Mouse (Mus musculus) liver, embryonic 14.5 days (tissue): Measurements from ENCODE around the gene Scnn1a. TPM values are rescaled to one million over a fixed set of nuclear protein-coding genes. Genes with fewer than 3 reads are reported as not detected.

ENCODE experiments used
- ATAC-seq: fragments of 200-750 bp; cut with Nextera tagmentation; 2 replicates; pipeline ENCODE4 v1.8.0; 2017; ENCODE audit warnings: moderate number of reproducible peaks, mild to moderate bottlenecking, moderate library complexity; ENCODE audit not compliant: insufficient read depth
- DNase-seq, 3 experiments: peaks; one replicate each; pipeline ENCODE4 v3.0.0-alpha.2; 2012 to 2013; ENCODE audit warnings: low read depth in 3 of 3, low spot score in 3 of 3
- H3K27ac ChIP-seq: fragments of 300-500 bp; sonication (generic); 2 replicates; pipeline ENCODE4 v1.5.1; 2014; ENCODE audit warnings: moderate library complexity, mild to moderate bottlenecking, control low read depth, inconsistent platforms
- H3K27me3 ChIP-seq: fragments of 300-500 bp; sonication (generic); 2 replicates; pipeline ENCODE4 v1.6.1; 2014; ENCODE audit warnings: mild to moderate bottlenecking, low read length, moderate library complexity; ENCODE audit not compliant: control insufficient read depth, insufficient read depth
- H3K36me3 ChIP-seq: fragments of 300-500 bp; sonication (generic); replicated peaks from 2 replicates; pipeline ENCODE4 v1.6.1; 2014; ENCODE audit warnings: low read depth; ENCODE audit not compliant: control insufficient read depth, insufficient read depth
- H3K4me1 ChIP-seq, 2 experiments: fragments of 200-500 bp in 1 of 2; fragments of 300-500 bp in 1 of 2; sonication (generic) in 1 of 2; replicated peaks; 2 replicates each; pipeline ENCODE4 v1.6.1; 2012 to 2014; ENCODE audit warnings: antibody characterized with exemption in 1 of 2, inconsistent platforms in 1 of 2, low read length in 1 of 2; ENCODE audit not compliant: control insufficient read depth in 2 of 2, insufficient read depth in 2 of 2
- H3K4me2 ChIP-seq: fragments of 300-500 bp; sonication (generic); 2 replicates; pipeline ENCODE4 v1.6.1; 2014; ENCODE audit warnings: low read depth, mild to moderate bottlenecking, control low read depth, moderate library complexity
- H3K4me3 ChIP-seq, 2 experiments: fragments of 200-500 bp in 1 of 2; fragments of 300-500 bp in 1 of 2; sonication (generic) in 1 of 2; 2 replicates each; pipeline ENCODE4 v1.5.1; 2012 to 2014; ENCODE audit warnings: low read depth in 2 of 2, low read length in 2 of 2, mild to moderate bottlenecking in 2 of 2, control low read depth in 1 of 2, inconsistent platforms in 1 of 2, moderate library complexity in 1 of 2; ENCODE audit not compliant: insufficient read depth in 1 of 2
- H3K9ac ChIP-seq: fragments of 300-500 bp; sonication (generic); replicated peaks from 2 replicates; pipeline ENCODE4 v1.6.1; 2014; ENCODE audit warnings: mild to moderate bottlenecking, control low read depth, moderate library complexity
- H3K9me3 ChIP-seq: fragments of 300-500 bp; sonication (generic); 2 replicates; pipeline ENCODE4 v1.6.1; 2016; ENCODE audit warnings: low read length, mixed read lengths; ENCODE audit not compliant: control insufficient read depth
- CTCF ChIP-seq: IDR thresholded peaks from 2 replicates; pipeline ENCODE4 v1.5.1; 2016; ENCODE audit warnings: antibody characterized with exemption, low read depth, control low read depth
- EP300 ChIP-seq: IDR thresholded peaks from 2 replicates; pipeline ENCODE4 v1.6.1; 2016; ENCODE audit warnings: antibody characterized with exemption, low read depth
- WGBS: fragments of 180-500 bp; shearing (Covaris S2); extraction: QIAGEN DNeasy Blood & Tissue Kit; methylation state at CpG from one replicate; pipeline ENCODE4 v1.1.7; 2014; ENCODE audit not compliant: insufficient replicate concordance; 5-methylcytosine and 5-hydroxymethylcytosine counted together
- polyA plus RNA-seq, 2 experiments: library from polyadenylated mRNA; depleted of rRNA in 1 of 2; stranded (reverse) in 1 of 2; unstranded in 1 of 2; fragments of >200 nt; fragmentation: Nextera tagmentation in 1 of 2; extraction: Ambion mirVana in 1 of 2; gene quantifications; 2 replicates each; pipeline versions ENCODE4 v1.2.1 to v1.2.3; 2012 to 2014

Scnn1a gene
- polyA plus RNA-seq, 2 experiments: 0.36 to 0.40 TPM

DNA sequence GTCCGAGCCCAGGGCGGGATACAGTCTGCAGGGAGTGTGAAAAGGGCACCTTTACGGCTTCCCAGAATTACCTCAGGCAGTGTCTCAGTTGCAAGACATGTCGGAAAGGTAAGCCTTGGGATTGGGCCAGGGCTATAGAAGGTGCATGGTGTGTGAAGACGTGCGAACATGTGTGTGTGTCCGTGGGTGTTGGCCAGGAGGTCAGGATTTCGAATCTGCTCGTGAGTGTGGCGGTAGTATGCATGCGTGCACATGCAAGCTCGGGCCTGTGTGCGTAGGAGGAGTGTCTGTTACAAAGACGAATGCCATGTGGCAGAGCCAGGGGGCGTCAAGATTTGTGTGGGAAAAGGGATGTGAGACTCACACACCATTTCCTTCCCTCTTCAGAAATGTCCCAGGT is 36.9 kb downstream of the Scnn1a start:
- Histone ChIP-seq H3K27ac (no peak overlapping the region), H3K4me2 (no peak overlapping the region), H3K4me3 (no peak overlapping the region), H3K27me3 (no peaks in the 10 kb centered on the region), H3K36me3 (no peaks in the 10 kb centered on the region), H3K9ac (no peak overlapping the region), H3K9me3 (no peaks in the 10 kb centered on the region), H3K4me1 (peaks cover 0 to 27% of the 10 kb centered on the region in 2 experiments; a peak in 3 of 4 replicates)
- 69% methylated on average over 15 of the region's 15 CpGs for WGBS
- no peak for ATAC-seq
- no peak for DNase-seq
- TF ChIP-seq EP300: no peak
- no peak for TF ChIP-seq CTCF

DNA sequence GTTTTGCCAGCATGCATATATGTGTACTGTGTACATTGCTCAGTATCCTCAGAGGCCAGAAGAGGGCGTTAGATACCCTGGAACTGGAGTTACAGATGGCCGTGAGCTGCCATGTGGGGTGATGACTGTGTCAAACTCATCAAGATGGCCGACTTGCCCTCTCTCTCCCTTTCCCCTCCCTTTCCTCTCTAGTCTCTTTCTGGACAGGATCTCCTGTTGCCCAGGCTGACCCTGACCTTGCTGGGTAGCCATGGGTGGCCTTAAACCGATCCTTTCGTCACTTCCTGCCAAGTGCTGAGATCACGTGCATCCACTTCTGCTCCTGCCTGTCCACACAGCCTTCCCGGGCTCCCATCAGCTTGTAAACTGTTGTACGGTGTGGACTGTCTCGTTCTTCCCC is 39.5 kb downstream of the Scnn1a start:
- H3K4me2 ChIP-seq: no peak overlapping the region
- H3K9me3 ChIP-seq: no peaks in the 10 kb centered on the region
- no peak overlapping the region for H3K4me3 ChIP-seq
- no peak for TF ChIP-seq EP300
- peak; percentile 29 for TF ChIP-seq CTCF
- no peak overlapping the region for H3K27ac ChIP-seq
- WGBS: 37% methylated on average over 9 of the region's 9 CpGs
- H3K36me3 ChIP-seq: no peaks in the 10 kb centered on the region
- DNase-seq: no peak
- ATAC-seq: no peak
- H3K4me1 ChIP-seq: peaks cover 0 to 14% of the 10 kb centered on the region in 2 experiments; a peak in 3 of 4 replicates
- no peak overlapping the region for H3K9ac ChIP-seq
- H3K27me3 ChIP-seq: no peaks in the 10 kb centered on the region

DNA sequence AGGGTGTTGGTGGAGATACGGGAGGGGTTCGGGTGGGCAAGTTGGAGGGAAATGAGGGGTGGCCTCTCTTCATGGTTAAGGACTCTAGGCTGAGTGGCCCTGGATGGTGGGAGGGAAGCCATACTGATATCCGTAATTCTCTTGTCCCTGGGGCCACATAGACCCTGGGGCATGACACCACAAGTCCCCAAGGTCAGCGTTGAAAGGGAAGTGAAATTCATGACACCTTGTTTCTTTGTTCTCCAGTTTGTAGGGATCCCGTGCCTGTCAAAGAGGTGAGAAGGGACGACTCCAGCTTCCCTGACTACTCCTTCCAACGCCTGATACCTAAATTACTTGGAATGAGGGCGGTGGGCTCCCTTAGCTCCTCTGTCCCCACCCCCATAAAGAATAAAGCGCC is 40.4 kb downstream of the Scnn1a start:
- TF ChIP-seq EP300 (no peak), CTCF (no peak)
- Histone ChIP-seq H3K27ac (no peak overlapping the region), H3K4me1 (peaks cover 0 to 6% of the 10 kb centered on the region in 2 experiments; a peak in 1 of 4 replicates), H3K4me3 (no peak overlapping the region), H3K4me2 (no peak overlapping the region), H3K9me3 (no peaks in the 10 kb centered on the region), H3K27me3 (no peaks in the 10 kb centered on the region), H3K36me3 (no peaks in the 10 kb centered on the region), H3K9ac (no peak overlapping the region)
- no peak for ATAC-seq
- 67% methylated on average over 9 of the region's 9 CpGs for WGBS
- no peak for DNase-seq

DNA sequence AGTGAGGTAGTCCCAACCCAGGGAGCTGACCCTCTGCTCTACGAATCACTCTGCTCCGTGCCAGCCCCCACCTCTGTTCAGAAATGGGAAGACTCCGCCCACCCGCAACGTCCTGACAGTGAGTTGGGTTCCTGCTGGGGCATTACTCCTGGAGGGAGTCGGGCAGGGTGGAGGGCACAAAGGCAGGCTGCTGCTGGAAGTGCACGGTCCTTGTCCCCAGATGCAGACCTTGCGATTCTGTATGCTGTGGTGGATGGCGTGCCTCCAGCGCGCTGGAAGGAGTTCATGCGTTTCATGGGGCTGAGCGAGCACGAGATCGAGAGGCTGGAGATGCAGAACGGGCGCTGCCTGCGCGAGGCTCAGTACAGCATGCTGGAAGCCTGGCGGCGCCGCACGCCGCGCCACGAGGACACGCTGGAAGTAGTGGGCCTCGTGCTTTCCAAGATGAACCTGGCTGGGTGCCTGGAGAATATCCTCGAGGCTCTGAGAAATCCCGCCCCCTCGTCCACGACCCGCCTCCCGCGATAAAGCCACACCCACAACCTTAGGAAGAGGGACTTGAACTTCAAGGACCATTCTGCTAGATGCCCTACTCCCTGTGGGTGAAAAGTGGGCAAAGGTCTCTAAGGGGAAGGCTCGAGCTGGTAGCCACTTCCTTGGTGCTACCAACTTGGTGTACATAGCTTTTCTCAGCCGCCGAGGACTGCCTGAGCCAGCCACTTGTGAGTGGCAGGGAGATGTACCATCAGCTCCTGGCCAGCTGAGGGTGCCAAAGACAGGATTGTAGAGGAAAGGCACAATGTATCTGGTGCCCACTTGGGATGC is 41.2 kb downstream of the Scnn1a start:
- Histone ChIP-seq H3K4me1 (peaks cover 0 to 3% of the 10 kb centered on the region in 2 experiments; a peak in 1 of 4 replicates), H3K4me2 (no peak overlapping the region), H3K27ac (no peak overlapping the region), H3K9ac (no peak overlapping the region), H3K36me3 (no peaks in the 10 kb centered on the region), H3K27me3 (no peaks in the 10 kb centered on the region), H3K9me3 (no peaks in the 10 kb centered on the region), H3K4me3 (no peak overlapping the region)
- 73% methylated on average over 38 of the region's 38 CpGs for WGBS
- TF ChIP-seq CTCF (peak; percentile 29; the same call in 1 of the 2 replicates), EP300 (no peak)
- ATAC-seq (no peak), DNase-seq (no peak)

DNA sequence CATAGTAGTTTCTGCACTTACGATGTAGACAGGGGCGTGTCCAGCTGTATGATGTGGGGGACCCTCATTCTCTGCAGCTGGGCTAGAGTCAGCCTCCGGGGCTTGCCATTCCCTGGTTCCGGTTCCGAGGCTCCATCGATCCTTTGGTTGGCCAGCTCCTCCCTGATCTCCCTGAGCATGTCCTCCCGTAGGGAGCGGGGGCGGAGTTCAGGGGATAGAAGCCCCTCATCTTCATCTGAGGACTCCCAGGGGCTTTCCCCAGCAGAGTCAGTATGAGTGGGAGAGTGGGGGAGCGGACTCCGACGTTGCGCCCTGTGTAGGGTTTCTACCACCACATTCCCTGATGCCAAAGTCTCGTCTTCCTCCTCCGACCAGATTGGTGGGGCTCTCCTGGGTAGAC is 42.6 kb downstream of the Scnn1a start:
- Histone ChIP-seq H3K4me3 (no peak overlapping the region), H3K9ac (no peak overlapping the region), H3K9me3 (no peaks in the 10 kb centered on the region), H3K27me3 (no peaks in the 10 kb centered on the region), H3K4me1 (peaks cover 0 to 4% of the 10 kb centered on the region in 2 experiments; a peak in 1 of 4 replicates), H3K4me2 (0 out of 2 replicates have a peak overlapping the region, but pooled peaks have one; percentile 11), H3K36me3 (no peaks in the 10 kb centered on the region), H3K27ac (no peak overlapping the region)
- WGBS: 44% methylated on average over 15 of the region's 15 CpGs
- no peak for DNase-seq
- ATAC-seq: no peak
- TF ChIP-seq CTCF: no peak
- no peak for TF ChIP-seq EP300
